Mouse (Mus musculus) bone marrow, adult 2 months (tissue): ENCODE measurements around the gene Ctdsp2.

ENCODE experiments used
- CTCF ChIP-seq: fragments of 200-500 bp; IDR thresholded peaks from 2 replicates; pipeline ENCODE4 v1.5.1; 2011; ENCODE audit warnings: low read length, control low read depth; ENCODE audit not compliant: control insufficient read depth, insufficient read depth
- POLR2A ChIP-seq: fragments of 200-500 bp; IDR thresholded peaks from 2 replicates; pipeline ENCODE4 v1.6.1; 2011; ENCODE audit warnings: low read depth, mild to moderate bottlenecking, control low read depth, low read length, borderline replicate concordance; ENCODE audit not compliant: control insufficient read depth

- no peak for TF ChIP-seq CTCF
- TF ChIP-seq POLR2A, result no peak
These were observed 6.6 kb downstream of the Ctdsp2 start for GRCm38 (mm10) chr10:126985127-126985526.
